Mouse (Mus musculus): ENCODE data around the gene Zic1. TPM values are rescaled to one million over a fixed set of nuclear protein-coding genes. Genes with fewer than 3 reads are reported as not detected.
A peak's percentile ranks its signal among the peaks of the same experiment; 100 is the strongest.

Zic1 gene
- polyA plus RNA-seq, 1 experiment from 2014 or later = 15.1 TPM

DNA sequence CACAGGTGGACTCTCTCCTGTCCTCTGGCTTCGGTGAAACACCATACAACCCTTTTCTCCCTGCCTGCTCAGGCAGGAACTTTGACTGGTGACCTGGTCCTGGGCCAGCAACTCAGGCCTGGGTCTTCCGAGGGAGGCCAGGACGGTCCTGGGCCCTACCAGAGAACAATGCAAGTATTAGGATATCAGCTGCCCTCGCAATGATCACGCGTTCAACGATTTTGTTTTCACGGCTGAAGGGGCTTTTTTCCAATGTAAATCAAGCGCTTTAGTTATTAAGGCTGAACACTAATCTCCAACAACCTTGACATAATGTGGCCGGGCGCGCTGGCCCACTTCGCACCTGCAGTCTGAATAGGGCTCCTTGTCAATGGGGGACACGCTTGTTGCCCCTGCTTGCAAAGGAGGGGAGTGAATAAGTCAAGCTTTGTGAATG lies 28.6 kb upstream of the Zic1 start:
- Histone ChIP-seq H3K27ac (peak overlapping the region; percentile 45), H3K4me3 (no peak overlapping the region), H3K9me3 (replicated peaks) (no peaks in the 10 kb centered on the region), H3K9ac (no peak overlapping the region), H3K27me3 (peaks cover 95% of the 10 kb centered on the region), H3K4me1 (peaks cover 8% of the 10 kb centered on the region), H3K4me2 (no peak overlapping the region; the same call in 1 of the 2 replicates), H3K36me3 (ENCODE audit: poor library complexity, severe bottlenecking) (no peaks in the 10 kb centered on the region)
- ATAC-seq = 0 out of 2 replicates have a peak, but pooled peaks have one; percentile 31
- 1% methylated on average over 14 of the region's 14 CpGs for WGBS

DNA sequence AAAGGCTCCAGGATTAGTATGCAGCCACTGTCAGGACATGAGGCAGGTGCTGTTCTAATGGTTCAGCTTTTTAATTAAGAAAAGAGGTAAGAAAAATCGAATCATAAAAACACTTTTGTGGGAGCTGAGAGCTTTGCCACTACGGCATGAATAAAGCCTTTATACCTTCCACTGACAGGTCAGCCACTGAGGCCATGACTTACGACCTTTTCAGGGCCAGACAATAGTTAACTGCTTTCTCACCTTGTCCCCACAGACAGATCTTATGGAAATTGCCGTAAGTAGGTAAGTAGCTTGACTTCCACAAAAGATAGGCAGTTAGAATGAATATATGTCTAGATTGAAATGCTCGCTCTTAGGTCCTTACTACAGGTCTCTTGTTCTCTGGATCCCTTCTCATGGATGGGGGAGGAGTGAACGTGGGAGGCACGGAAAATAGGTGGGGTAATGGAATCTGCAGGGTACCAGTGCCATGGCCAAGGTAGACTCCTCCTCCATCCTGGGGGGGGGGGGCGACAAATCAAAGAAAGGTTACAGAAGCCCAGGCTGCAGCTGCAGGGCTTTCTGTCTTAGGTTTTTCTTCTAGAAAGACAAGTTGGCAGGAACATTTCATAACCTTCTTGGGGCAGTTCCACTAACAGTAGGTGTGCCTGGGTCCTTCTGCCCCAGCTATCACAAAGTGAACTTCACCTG lies 27.9 kb upstream of the Zic1 start:
- Histone ChIP-seq H3K9me3 (replicated peaks) (no peaks in the 10 kb centered on the region), H3K36me3 (ENCODE audit: poor library complexity, severe bottlenecking) (no peaks in the 10 kb centered on the region), H3K4me3 (no peak overlapping the region), H3K27me3 (peaks cover 96% of the 10 kb centered on the region), H3K4me1 (peaks cover 8% of the 10 kb centered on the region), H3K27ac (peak overlapping the region; percentile 45), H3K4me2 (no peak overlapping the region), H3K9ac (no peak overlapping the region)
- ATAC-seq = peak; percentile 56; the same call in 1 of the 2 replicates
- 8% methylated on average over 7 of the region's 8 CpGs for WGBS

DNA sequence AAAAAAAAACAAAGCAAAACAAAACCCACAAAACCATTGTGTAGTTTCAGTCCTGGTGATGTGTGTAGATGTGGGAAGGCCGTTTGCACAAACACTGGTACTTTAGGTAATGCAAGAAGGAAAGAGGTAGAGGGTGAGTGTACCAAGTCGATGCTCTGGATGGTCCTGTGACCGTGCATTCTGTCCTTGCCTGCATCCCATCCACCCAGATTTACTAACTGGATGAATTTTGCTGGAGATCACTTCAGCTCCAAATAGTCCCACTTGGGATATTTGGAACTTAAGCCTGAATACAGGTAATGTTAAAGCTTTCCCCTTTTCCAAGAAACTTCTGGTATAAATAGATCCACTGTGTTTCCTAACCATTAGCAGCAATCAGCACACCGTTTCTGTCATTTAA lies 22.6 kb upstream of the Zic1 start:
- Histone ChIP-seq H3K27ac (peak overlapping the region; percentile 51), H3K4me2 (peak overlapping the region; percentile 10; the same call in 1 of the 2 replicates), H3K9ac (no peak overlapping the region), H3K36me3 (ENCODE audit: poor library complexity, severe bottlenecking) (no peaks in the 10 kb centered on the region), H3K27me3 (peaks cover 98% of the 10 kb centered on the region), H3K4me3 (no peak overlapping the region), H3K4me1 (peaks cover 26% of the 10 kb centered on the region), H3K9me3 (replicated peaks) (no peaks in the 10 kb centered on the region)
- WGBS = 8% methylated on average over 4 of the region's 4 CpGs
- ATAC-seq = no peak

GRCm38 (mm10) chr9:91387740-91388080 lies 22.1 kb upstream of the Zic1 start:
- Histone ChIP-seq H3K4me1 (peaks cover 26% of the 10 kb centered on the region), H3K9me3 (replicated peaks) (no peaks in the 10 kb centered on the region), H3K27me3 (peaks cover 98% of the 10 kb centered on the region), H3K27ac (peak overlapping the region; percentile 94), H3K9ac (peak overlapping the region; percentile 44; the same call in 1 of the 2 replicates), H3K4me3 (peak overlapping the region; percentile 13; the same call in 1 of the 2 replicates), H3K4me2 (peak overlapping the region; percentile 69), H3K36me3 (ENCODE audit: poor library complexity, severe bottlenecking) (no peaks in the 10 kb centered on the region)
- 2% methylated on average over 5 of the region's 5 CpGs for WGBS
- ATAC-seq = no peak

- H3K4me2 ChIP-seq = peak overlapping the region; percentile 69
- H3K27me3 ChIP-seq = peaks cover 98% of the 10 kb centered on the region
- H3K4me3 ChIP-seq = peak overlapping the region; percentile 13
- no peaks in the 10 kb centered on the region for H3K9me3 ChIP-seq (replicated peaks)
- H3K36me3 ChIP-seq (ENCODE audit: poor library complexity, severe bottlenecking) = no peaks in the 10 kb centered on the region
- H3K9ac ChIP-seq = peak overlapping the region; percentile 44
- under 1% methylated on average over 31 of the region's 31 CpGs for WGBS
- H3K4me1 ChIP-seq = peaks cover 31% of the 10 kb centered on the region
- peak; percentile 37; the same call in 1 of the 2 replicates for ATAC-seq
- peak overlapping the region; percentile 94 for H3K27ac ChIP-seq
Measured at GRCm38 (mm10) chr9:91386891-91387739, 21.5 kb upstream of the Zic1 start.

GRCm38 (mm10) chr9:91386502-91386890 lies 20.9 kb upstream of the Zic1 start:
- peak overlapping the region; percentile 94 for H3K27ac ChIP-seq
- H3K27me3 ChIP-seq = peaks cover 97% of the 10 kb centered on the region
- H3K4me2 ChIP-seq = peak overlapping the region; percentile 69
- H3K4me1 ChIP-seq = peaks cover 36% of the 10 kb centered on the region
- WGBS = 3% methylated on average over 17 of the region's 17 CpGs
- H3K4me3 ChIP-seq = peak overlapping the region; percentile 13
- H3K9ac ChIP-seq = peak overlapping the region; percentile 44
- no peaks in the 10 kb centered on the region for H3K9me3 ChIP-seq (replicated peaks)
- no peak; the same call in 1 of the 2 replicates for ATAC-seq
- no peaks in the 10 kb centered on the region for H3K36me3 ChIP-seq (ENCODE audit: poor library complexity, severe bottlenecking)

DNA sequence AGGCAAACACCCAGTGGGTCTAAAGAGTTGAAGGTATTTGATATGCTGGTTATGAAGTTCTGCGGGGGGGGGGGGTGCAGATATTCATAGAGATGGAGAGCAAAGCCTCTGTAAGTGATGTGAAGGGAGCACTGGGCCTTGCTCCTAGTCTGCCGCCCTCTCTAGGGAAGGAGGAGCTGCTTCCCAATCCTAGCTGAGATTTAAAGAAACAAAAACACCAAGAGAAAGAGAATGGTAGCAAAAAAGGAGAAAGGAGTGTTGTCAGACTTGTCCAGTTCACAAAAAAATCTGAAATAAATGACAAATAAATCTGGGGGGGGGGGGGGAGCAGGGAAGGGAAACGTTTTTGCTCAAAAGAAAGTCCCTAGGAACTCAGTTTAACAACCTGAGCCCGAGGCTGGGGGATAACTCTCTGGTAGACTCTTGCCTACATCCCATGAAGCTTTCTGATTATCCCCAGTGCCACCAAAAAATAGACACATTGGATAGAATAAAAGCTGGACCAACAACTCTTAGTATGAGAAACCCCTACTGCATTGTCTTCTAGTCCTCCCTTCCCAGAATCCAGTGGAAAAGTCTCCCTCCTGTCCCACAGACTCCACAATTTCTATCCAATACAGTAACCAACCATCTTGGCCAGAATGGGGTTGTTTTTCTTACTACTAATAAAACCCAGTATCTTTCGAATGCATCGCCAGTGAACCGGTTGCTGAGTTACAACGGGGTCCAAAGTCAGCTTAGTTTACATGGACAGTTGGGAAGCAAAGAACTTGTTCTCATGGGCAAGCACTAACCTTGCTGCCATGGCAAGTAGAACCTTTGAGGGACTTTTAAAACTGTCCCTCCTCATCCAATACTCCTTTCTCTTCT lies 20.2 kb upstream of the Zic1 start:
- Histone ChIP-seq H3K4me1 (peaks cover 40% of the 10 kb centered on the region), H3K27ac (peak overlapping the region; percentile 94), H3K4me3 (no peak overlapping the region), H3K9me3 (replicated peaks) (no peaks in the 10 kb centered on the region), H3K9ac (peak overlapping the region; percentile 44; the same call in 1 of the 2 replicates), H3K36me3 (ENCODE audit: poor library complexity, severe bottlenecking) (no peaks in the 10 kb centered on the region), H3K27me3 (peaks cover 94% of the 10 kb centered on the region), H3K4me2 (peak overlapping the region; percentile 69)
- no peak for ATAC-seq
- WGBS = 4% methylated on average over 8 of the region's 8 CpGs

- 0 out of 2 replicates have a peak overlapping the region, but pooled peaks have one; percentile 16 for H3K9ac ChIP-seq
- no peak for ATAC-seq
- peaks cover 94% of the 10 kb centered on the region for H3K27me3 ChIP-seq
- no peaks in the 10 kb centered on the region for H3K36me3 ChIP-seq (ENCODE audit: poor library complexity, severe bottlenecking)
- H3K27ac ChIP-seq = peak overlapping the region; percentile 94
- WGBS = 10% methylated on average over 4 of the region's 4 CpGs
- peaks cover 43% of the 10 kb centered on the region for H3K4me1 ChIP-seq
- peak overlapping the region; percentile 69 for H3K4me2 ChIP-seq
- H3K9me3 ChIP-seq (replicated peaks) = no peaks in the 10 kb centered on the region
- peak overlapping the region; percentile 12 for H3K4me3 ChIP-seq
Measured at GRCm38 (mm10) chr9:91384693-91385560, 19.3 kb upstream of the Zic1 start.

DNA sequence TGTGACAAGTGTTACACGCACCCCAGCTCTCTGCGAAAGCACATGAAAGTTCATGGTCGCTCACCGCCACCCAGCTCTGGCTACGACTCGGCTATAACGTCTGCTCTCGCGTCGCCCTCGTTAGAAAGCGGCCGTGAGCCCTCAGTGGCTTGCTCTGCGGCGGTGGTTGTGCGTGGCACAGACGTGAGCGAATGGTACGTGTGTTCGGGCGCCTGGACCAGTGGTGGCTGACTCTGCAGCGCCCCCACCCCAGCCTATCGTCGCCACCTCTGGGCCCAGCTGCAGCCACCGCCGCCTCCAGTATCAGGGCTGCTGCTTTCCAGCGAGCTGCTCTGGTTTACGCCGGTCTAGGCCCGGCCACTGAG lies 18.5 kb upstream of the Zic1 start:
- ATAC-seq = peak; percentile 56
- Histone ChIP-seq H3K27ac (peak overlapping the region; percentile 94), H3K4me1 (peaks cover 44% of the 10 kb centered on the region), H3K9ac (peak overlapping the region; percentile 69), H3K27me3 (peaks cover 94% of the 10 kb centered on the region), H3K4me3 (peak overlapping the region; percentile 50), H3K4me2 (peak overlapping the region; percentile 69), H3K36me3 (ENCODE audit: poor library complexity, severe bottlenecking) (no peaks in the 10 kb centered on the region), H3K9me3 (replicated peaks) (no peaks in the 10 kb centered on the region)
- 1% methylated on average over 30 of the region's 30 CpGs for WGBS

DNA sequence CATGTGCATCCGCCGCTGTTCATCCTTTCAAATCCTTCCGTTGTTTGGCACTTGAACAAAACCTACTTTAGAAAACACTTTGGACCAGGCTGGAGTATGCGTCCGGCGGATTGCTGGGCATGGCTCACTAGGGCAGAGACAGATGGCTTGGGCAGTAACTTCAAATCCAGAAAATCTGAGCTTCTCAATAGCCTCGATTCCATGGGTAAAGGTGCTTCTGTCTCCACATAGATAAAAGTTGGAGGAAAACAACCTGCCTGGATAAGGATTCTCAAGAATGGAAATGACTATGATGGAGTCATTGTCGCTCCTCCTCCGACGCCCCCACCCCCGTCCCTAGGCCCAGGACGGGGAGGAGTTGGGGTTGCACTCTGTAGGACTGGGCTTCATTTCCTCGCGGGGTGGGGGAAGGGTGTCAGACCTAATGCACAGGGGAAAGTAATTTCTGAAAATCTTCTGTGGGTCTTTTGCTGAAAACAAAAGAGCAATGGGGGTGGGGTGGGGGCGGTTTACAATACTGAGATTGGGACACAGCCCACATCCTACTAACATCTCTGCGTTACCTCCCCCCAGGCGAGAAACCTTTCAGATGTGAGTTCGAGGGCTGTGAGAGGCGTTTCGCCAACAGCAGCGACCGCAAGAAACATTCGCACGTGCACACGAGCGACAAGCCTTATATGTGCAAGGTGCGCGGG lies 18.0 kb upstream of the Zic1 start:
- H3K4me3 ChIP-seq = peak overlapping the region; percentile 50
- H3K9me3 ChIP-seq (replicated peaks) = no peaks in the 10 kb centered on the region
- peaks cover 94% of the 10 kb centered on the region for H3K27me3 ChIP-seq
- peak overlapping the region; percentile 94 for H3K27ac ChIP-seq
- peaks cover 50% of the 10 kb centered on the region for H3K4me1 ChIP-seq
- 2% methylated on average over 28 of the region's 28 CpGs for WGBS
- H3K36me3 ChIP-seq (ENCODE audit: poor library complexity, severe bottlenecking) = no peaks in the 10 kb centered on the region
- ATAC-seq = peak; percentile 43
- H3K4me2 ChIP-seq = peak overlapping the region; percentile 69
- peak overlapping the region; percentile 69 for H3K9ac ChIP-seq

Measured in forebrain, embryonic 13.5 days (tissue).